Comparison of ENCODE assay signal across 26 mouse cellular contexts in the genomic region with DNA sequence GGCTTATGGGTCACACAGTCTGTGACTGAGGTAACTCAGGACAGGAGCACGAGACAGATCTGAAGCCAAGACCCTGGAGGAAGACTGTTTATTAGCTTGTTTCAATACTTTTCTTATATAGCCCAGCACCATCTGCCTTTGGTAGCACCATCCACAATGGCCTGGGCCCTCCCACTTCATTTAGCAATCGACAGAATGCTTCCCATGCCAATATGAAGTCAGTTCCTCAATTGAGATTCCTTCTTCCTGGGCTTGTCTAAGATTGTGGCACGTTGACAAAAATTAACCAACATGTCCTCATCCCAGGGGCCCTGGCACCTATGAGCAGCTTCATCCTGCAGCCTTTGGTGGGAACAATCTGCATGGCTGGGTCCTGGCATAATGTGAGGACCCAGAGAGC. TPM values are rescaled to one million over a fixed set of nuclear protein-coding genes. Genes with fewer than 3 reads are reported as not detected.
"Had no signal": no experiment of that assay in that cellular context is flagged by ENCODE, and none has a peak within 500 bp of the region (broad histone marks: within the 10 kb centered on the region; RNA-seq: fewer than 3 reads in every experiment).

No protein-coding gene starts in this region.

- H3K9me3 ChIP-seq: heart, embryonic 10.5 days; hindbrain, embryonic 10.5 days; hindbrain, embryonic 12.5 days; intestine, embryonic 15.5 days; limb, embryonic 10.5 days; liver, embryonic 13.5 days had no signal

- H3K9ac ChIP-seq: heart, embryonic 12.5 days; hindbrain, embryonic 12.5 days; hindbrain, embryonic 14.5 days; intestine, embryonic 15.5 days; limb, embryonic 12.5 days; liver, embryonic 13.5 days had no signal

- H3K4me3 ChIP-seq: heart, embryonic 10.5 days; heart, embryonic 12.5 days; hindbrain, embryonic 10.5 days; hindbrain, embryonic 12.5 days; intestine, embryonic 15.5 days; layer of hippocampus, adult 2 months; left cerebral cortex, adult 2 months; limb, embryonic 10.5 days; limb, embryonic 12.5 days; liver, embryonic 13.5 days had no signal

- H3K27me3 ChIP-seq: hindbrain, embryonic 12.5 days; intestine, embryonic 15.5 days; limb, embryonic 12.5 days; liver, embryonic 13.5 days had no signal

- H3K36me3 ChIP-seq: heart, embryonic 10.5 days; heart, embryonic 12.5 days; hindbrain, embryonic 10.5 days; hindbrain, embryonic 12.5 days; intestine, embryonic 15.5 days; limb, embryonic 10.5 days; limb, embryonic 12.5 days; liver, embryonic 13.5 days had no signal

- H3K4me1 ChIP-seq: hindbrain, embryonic 10.5 days; hindbrain, embryonic 12.5 days; liver, embryonic 13.5 days had no signal

- H3K4me2 ChIP-seq: heart, embryonic 12.5 days; hindbrain, embryonic 12.5 days; hindbrain, embryonic 14.5 days; intestine, embryonic 15.5 days; limb, embryonic 12.5 days; liver, embryonic 11.5 days; liver, embryonic 13.5 days had no signal

- ATAC-seq: hindbrain, embryonic 16.5 days; inflammation-experienced regulatory T-cells, adult 6 months; intestine, embryonic 15.5 days; intestine, postnatal 0 days had no signal

- DNase-seq: gastrocnemius, postnatal 14 days; gastrocnemius, postnatal 36 days; heart, adult 18-20 months; heart, postnatal 10 days; heart, postnatal 4 days; kidney, adult 18-20 months; kidney, adult 8-10 months; kidney, postnatal 25 days; kidney, postnatal 4 days; liver; liver, embryonic 13.5 days had no signal

- H3K27ac ChIP-seq: heart, embryonic 10.5 days; hindbrain, embryonic 10.5 days; hindbrain, embryonic 12.5 days; hindbrain, embryonic 14.5 days; intestine, embryonic 15.5 days; kidney, postnatal 0 days; layer of hippocampus, adult 2 months; left cerebral cortex, adult 2 months; limb, embryonic 10.5 days; limb, embryonic 12.5 days; liver, embryonic 13.5 days had no signal

RNA-seq across cellular contexts. Expression of a gene that starts 14.2 kb away (rescaled TPM):
- polyA plus RNA-seq: inflammation-experienced regulatory T-cells, adult 6 months had no signal
